Mouse (Mus musculus): ENCODE results near the gene Scel.

Scel gene

GRCm38 (mm10) chr14:103571598-103572320 is 58.6 kb downstream of the Scel start:
- DNase-seq (ENCODE audit: low read depth): no peak

GRCm38 (mm10) chr14:103575854-103576253 is 62.7 kb downstream of the Scel start:
- no peak for DNase-seq (ENCODE audit: low read depth)

- DNase-seq (ENCODE audit: low read depth): no peak
Observed at GRCm38 (mm10) chr14:103577011-103577410, 63.9 kb downstream of the Scel start.

GRCm38 (mm10) chr14:103586662-103587061 is 73.5 kb downstream of the Scel start:
- DNase-seq (ENCODE audit: low read depth): no peak

GRCm38 (mm10) chr14:103587208-103587900 is 74.2 kb downstream of the Scel start:
- DNase-seq (ENCODE audit: low read depth): no peak

- no peak for DNase-seq (ENCODE audit: low read depth)
Observed at GRCm38 (mm10) chr14:103589819-103590218, 76.7 kb downstream of the Scel start.

- DNase-seq (ENCODE audit: low read depth): no peak
Observed at GRCm38 (mm10) chr14:103595870-103596269, 82.7 kb downstream of the Scel start.

GRCm38 (mm10) chr14:103608063-103608462 is 94.9 kb downstream of the Scel start:
- DNase-seq (ENCODE audit: low read depth): no peak

- no peak for DNase-seq (ENCODE audit: low read depth)
Observed at GRCm38 (mm10) chr14:103613573-103614271, 100.6 kb downstream of the Scel start.

GRCm38 (mm10) chr14:103614272-103614587 is 101.1 kb downstream of the Scel start:
- DNase-seq (ENCODE audit: low read depth): no peak

GRCm38 (mm10) chr14:103619756-103620155 is 106.6 kb downstream of the Scel start:
- DNase-seq (ENCODE audit: low read depth): no peak

GRCm38 (mm10) chr14:103621207-103621606 is 108.1 kb downstream of the Scel start:
- DNase-seq (ENCODE audit: low read depth): no peak

- DNase-seq (ENCODE audit: low read depth): no peak
Observed at GRCm38 (mm10) chr14:103626100-103626499, 113.0 kb downstream of the Scel start.

GRCm38 (mm10) chr14:103629639-103630364 is 116.7 kb downstream of the Scel start:
- no peak for DNase-seq (ENCODE audit: low read depth)

- DNase-seq (ENCODE audit: low read depth): no peak
Observed at GRCm38 (mm10) chr14:103630545-103630944, 117.4 kb downstream of the Scel start.

GRCm38 (mm10) chr14:103643933-103644332 is 130.8 kb downstream of the Scel start:
- DNase-seq (ENCODE audit: low read depth): no peak

GRCm38 (mm10) chr14:103647981-103648380 is 134.8 kb downstream of the Scel start:
- no peak for DNase-seq (ENCODE audit: low read depth)

GRCm38 (mm10) chr14:103648623-103649255 is 135.6 kb downstream of the Scel start:
- DNase-seq (ENCODE audit: low read depth): no peak

GRCm38 (mm10) chr14:103649302-103649701 is 136.2 kb downstream of the Scel start:
- DNase-seq (ENCODE audit: low read depth): no peak

- no peak for DNase-seq (ENCODE audit: low read depth)
Observed at GRCm38 (mm10) chr14:103649896-103650334, 136.8 kb downstream of the Scel start, which contains the start of gene Slain1. Gene Slain1, plus strand, starts transcription at chr14:103650228.

GRCm38 (mm10) chr14:103650413-103651101 is 137.4 kb downstream of the Scel start:
- no peak for DNase-seq (ENCODE audit: low read depth)
